Mouse (Mus musculus) right cerebral cortex, postnatal 14 days (tissue): ENCODE results near the gene Msantd3.

Source experiments
- DNase-seq: peaks from one replicate; pipeline ENCODE4 v3.0.0; 2022

Msantd3 gene

DNA sequence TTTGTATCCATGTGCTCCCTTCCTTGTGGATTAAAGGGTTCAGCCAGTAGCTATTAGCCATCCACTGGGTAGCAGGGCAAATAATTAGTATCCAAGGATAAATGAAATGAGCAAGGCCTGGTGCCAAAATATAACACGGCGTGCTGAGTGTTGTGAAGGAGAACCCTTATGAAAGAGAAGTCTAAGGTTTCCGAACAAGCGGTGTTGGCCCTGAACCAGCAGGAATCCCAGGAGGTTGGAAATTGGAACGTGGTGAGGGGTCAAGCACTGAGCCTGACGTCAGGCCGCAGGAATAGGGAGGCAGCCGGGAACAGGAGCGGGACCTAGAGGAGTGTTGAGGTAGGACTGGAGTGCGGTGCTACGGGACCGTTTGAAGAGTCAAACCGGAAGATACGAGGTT is 19.9 kb downstream of the Msantd3 start:
- no peak for DNase-seq

DNA sequence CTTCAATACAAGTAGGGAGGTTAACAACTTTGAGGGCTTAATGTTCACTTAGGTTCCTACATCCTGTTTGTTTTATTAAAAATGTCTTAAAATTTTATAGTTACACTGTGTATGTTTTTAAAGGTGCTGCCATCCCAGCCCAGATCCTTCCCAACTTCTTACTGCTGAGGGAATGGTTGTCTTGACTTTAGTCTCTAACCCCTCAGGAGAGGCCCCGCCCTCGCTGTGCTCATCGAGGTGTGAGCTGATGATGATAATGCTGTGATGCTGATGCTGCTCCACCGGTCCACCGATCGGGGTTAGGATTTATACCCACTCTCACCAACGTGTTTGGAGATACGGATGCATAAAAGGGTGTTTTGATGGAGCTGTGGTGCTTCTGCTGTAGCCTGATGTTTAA is 22.1 kb downstream of the Msantd3 start:
- DNase-seq, result no peak

DNA sequence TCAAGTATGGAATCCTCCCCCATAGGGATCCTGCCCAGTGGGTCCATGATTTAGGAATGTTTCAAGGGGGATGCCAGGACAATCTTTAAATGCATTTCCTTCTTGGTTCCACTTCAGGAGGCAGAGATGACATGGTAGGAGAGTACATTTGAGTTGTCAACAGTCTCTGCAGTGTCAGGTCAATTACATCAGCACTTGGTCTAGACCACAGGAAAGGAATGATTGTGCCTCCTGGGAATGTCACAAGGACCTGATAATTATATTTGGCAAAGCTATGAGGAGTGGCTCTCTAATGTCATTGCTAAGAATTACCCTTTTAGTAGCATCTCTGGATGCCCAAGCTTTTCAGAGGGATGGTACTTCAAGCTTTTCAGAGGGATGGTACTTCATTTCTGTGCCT is 25.2 kb downstream of the Msantd3 start:
- no peak for DNase-seq

DNA sequence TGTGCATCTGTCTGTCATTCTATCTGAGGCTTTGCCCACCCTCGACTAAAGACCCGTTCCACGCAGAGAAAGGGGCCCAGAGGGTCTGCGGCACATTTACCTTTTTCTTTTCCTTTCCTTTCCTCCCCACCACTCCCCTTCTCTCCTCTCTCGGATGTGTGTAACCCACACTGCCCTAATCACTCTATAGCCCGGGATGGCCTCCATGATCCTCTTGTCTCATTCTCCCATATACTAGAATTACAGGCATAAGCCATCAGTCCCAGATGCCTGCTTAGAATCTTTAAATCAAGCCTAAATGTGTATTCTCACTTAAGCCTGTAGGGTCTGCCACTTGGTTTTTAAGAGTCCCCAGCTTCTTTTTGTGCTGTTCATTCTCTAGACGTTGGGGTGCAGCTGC is 36.6 kb downstream of the Msantd3 start:
- DNase-seq, result no peak

DNA sequence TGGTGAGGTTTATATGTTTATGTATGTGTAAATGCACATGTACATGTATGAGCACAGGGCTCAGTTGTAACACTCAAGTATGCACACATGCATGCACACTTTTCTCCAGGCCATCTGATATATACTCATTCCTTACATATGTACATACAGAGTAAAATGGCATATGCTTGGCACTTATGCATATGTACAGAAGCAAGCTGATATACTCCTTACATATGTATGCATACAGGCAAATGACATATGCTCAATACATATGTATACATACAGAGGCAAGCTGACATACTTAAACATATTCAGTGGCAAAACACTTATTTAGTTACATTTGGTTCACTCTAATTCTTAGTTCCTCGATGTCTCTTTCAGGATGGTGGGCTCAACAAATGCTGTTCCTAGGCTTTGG is 38.1 kb downstream of the Msantd3 start:
- DNase-seq, result no peak

DNA sequence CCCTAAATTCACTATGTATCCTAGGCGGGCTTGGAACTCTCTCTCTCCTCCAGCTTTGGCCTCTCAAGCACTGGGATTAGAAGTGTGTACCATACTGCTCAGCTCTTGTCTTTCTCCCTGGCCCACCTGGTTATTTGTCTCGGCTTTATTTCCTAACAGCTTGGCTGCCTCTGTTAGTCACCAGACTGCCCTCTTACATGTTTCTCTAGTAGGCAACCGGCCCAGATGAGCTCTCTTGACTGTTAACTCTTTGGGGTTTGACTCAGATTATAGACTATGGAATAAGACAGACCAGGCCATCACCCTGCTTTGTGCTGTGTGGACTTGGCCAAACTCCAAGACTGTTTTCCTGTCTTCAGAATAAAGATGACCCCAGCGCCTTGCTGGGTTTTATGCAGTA is 38.7 kb downstream of the Msantd3 start:
- no peak for DNase-seq

DNA sequence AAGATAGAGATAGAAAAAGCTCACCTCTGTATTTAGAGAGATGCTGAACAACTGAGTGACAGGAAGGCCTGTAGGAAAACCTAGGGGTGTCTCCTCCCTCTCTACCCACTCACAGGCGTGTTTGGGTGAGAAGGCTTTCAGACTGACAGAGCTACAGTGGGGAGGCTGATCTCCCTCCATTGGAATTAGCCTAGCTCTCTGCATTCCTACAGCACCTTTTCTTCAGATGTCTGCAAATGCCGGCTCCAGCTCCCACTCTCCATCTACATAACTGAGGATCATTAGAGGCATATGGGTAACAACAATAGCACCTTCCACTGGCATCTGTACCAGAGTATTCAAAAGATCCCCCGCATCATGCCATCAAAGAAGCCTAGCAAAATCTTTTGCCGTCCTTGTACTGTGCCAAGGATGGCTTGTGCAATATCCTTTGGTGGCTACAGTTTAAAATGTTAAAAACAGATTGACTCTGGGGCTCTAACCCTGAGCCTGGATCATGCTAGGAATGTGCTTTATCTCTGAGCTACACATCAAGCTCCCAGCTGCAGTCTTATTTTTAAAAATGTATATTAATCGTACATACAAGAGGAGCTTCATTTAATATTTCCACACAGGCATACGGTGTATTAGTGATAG is 39.9 kb downstream of the Msantd3 start:
- DNase-seq, result no peak

DNA sequence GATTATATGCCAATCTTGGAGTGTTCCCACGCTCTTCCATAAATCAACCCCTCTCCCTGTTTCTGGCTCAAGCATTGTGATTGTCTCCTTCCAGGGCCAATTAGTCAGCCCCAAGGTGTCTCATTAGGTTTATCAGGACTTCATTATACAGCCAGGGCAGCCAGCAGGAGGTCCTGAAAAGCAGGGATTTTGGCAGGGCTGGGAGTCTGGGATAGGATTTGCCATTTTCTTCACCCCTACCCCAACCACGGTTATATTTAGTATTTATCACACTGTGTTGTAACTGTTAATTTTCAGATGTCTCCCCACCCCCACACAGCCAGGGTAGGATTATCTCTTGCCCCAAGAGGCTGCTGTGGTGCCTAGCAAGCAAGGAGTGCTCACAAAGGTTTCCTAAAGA is 41.5 kb downstream of the Msantd3 start:
- DNase-seq, result no peak

DNA sequence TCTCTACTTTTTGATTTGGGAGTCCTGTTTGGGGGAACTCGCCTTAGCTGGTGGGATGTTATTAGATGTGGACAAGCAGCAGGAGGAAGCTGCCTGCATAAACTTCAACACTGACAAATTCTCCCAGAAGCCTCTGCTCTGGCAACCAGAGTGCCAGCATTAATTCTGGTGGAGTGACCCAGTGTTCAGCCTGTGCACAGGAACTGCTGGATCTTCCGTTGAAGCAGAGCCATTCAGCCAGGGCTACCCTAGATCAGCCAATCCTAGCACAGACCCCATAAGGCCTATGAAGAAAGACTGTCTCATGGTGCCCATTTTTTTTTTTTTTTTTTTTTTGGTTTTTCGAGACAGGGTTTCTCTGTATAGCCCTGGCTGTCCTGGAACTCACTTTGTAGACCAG is 42.3 kb downstream of the Msantd3 start:
- no peak for DNase-seq

DNA sequence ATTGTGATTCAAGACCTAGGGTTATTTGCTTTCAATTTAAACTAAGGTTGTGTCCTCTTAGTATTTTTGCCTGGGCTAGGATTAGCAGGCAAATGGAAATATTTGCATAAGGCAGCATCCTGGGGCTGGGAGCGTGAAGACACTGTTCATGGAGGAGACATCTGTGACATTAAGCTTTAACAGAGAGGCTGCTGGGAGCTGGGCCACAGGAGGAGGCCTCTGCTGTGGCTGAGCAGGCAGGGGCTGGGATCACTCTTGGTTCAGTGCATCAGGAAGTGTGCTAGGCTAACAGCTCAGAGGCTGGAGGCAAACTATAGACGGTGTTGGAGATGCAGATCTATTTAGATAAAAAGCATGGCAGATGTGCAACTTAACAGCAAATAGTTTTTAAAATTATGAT is 43.2 kb downstream of the Msantd3 start:
- DNase-seq, result no peak

DNA sequence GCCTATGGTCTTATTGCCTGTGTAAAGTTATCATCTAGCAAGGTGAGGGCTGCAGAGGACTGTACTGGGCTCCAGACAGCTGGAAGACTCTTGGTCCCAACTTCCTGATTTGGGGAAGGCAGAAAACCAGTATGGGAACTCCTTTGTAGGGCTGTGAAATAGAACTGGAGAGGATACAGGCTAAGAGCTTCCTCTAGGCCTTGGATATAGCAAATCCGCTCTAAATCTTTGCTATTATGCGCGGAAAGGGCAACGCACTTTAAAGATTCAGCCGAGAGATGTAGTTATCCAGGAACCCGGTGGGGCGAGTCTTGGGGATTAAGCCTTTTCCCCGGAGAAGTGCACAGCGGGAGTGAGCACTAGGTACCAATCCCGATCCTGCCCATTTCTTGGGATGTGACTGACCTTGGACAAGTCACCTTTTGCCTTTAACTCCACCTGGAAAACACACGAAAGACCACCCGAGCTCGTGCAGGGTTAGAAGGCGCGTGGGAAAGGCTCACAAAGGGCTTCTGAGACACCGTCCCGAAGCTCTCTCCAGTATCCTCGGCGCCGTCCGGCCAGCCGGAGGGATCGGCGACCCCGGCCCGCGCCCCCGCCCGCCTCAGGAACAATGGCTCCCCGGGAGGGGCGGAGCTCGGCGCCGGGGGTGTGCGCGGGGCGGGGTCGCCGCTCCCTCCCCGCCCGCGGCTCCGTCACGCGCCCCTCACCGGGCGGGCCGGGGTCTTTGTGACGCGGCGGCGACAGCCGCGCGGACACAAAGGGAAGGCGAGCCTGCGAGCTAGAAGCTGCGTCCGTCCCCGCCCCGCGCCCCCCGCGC is 44.9 kb downstream of the Msantd3 start, which contains the start of gene Tmeff1:
Gene Tmeff1, plus strand, starts transcription at position 754 of the 820 bp plus-strand sequence.
- DNase-seq, result peak; percentile 56

DNA sequence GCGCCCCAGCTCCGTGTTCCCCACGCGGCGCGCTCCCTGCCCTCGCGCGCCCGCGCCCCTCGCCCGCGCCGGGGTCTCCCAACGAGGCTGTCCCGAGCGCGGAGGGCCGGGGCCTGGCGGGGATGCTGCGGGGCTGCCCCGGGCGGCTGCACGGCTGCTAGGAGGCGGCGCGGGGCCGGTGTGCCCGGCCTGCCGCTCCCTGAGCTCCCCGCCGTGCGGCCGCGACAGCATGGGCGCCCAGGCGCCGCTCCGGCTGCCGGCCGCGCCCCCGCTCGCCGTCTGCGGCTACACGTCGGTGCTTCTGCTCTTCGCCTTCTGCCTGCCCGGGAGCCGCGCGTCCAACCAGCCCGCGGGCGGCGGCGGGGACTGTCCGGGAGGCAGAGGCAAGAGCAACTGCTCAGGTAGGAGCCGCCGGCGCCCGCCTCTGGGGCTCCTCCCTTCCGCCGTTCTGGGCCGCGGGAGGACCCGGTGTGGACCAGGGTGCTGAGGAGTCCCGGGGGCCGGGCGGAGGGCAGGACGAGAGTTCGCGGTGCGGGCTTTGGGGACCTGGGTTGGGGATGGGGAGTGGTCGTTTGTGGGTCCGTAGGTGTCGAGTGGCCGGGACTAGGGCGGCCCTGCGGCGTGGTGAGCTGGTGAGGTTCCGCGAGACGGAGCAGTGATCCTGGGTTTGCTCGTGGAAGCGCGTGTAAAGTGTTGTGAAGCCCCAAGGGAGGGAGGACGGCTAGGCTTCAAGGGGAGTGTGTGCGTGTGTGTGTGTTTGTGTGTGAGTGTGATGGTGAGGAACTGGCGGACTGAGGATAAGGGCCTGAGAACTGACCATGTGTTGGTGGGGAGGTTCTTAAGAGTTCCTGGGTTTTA is 45.7 kb downstream of the Msantd3 start:
- DNase-seq, result peak; percentile 51

DNA sequence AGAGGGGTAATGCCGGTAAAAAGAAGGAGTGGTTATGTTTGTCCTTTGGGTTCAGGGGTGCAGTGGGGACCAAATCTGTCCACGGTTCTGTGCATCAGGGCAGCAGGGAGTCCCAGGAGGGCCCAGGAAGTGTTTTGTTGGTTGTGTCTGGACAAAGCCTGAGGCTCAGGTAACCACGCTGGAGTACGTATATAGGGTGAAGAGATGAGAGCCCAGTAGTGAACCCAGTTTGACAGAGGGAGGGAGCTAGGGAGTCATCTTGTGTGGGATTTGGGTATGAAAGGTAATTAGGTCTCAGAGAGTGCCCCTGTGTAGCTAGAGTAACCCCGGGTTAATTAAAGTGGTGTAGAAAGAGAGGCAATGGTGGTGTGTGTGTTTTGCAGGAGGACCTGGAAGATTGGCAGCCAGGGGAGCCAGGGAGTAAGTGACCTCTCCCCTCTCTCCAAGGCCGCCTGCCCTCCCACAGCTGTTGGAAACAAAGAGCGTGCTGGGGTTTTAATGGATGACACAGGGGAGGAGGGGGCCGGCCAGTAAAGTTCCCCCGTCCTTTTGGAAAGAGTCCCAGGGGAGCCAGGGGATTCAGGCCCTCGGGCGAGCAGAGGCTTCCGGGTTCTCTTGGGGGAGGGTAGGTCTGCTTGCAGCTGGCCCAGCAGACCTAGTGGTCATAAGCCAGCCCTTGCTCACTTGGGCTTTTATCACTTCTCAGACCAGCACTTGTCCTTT is 46.5 kb downstream of the Msantd3 start:
- DNase-seq, result no peak

DNA sequence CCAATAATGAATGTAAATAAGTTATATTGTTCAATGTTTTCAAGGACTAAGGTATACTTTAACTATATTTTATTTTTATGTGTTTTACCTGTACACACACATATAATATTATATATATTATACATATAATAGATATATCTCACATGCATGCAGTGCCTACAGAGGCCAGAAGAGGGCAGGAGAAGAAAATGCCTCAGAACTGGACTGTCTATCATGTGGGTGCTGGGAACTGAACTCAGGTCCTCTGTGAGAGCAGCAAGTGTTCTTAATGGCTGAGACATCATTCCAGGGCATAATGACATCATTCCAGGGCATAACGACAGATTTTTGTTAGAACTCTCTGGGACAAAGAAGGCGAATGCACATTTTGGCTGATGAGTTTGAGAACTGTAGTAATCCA is 47.8 kb downstream of the Msantd3 start:
- DNase-seq, result no peak

DNA sequence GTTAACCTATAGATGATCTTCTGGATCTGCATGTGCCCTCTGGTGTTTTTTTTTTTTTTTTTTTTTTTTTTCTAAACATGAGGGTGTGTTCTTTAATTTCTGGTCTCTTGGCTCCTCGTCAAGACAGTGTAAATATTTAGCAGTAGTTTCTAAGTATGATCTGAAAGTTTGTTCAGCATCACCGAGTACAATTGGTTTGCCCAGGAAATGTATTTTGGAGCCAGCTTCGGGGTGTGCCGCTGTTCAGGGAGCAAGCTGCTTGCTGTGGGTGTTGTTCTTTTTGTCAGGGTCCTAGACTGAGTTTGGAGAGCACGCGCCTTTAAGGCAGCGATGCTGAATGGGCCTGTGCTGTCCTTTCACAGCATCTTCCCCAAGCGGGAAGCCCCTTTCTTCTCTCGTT is 48.8 kb downstream of the Msantd3 start:
- DNase-seq, result no peak

DNA sequence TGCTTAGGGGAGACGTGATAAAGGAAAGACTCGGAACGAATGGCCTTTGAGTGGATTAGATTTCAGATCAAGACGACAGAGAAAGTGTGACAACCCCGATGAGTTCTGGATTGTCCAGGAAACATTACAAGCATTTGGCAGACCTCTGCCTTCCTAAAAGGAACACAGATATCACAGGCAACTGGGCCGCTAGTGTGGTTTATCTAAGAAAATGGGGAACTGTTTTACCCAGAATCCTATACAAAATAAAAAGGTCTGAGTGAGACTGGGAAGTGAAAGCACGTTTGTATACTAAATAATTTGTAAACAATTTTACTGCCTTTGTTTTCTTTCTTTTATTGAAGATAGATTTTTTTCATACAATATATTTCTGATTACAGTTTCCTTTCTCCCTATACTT is 51.1 kb downstream of the Msantd3 start:
- no peak for DNase-seq

DNA sequence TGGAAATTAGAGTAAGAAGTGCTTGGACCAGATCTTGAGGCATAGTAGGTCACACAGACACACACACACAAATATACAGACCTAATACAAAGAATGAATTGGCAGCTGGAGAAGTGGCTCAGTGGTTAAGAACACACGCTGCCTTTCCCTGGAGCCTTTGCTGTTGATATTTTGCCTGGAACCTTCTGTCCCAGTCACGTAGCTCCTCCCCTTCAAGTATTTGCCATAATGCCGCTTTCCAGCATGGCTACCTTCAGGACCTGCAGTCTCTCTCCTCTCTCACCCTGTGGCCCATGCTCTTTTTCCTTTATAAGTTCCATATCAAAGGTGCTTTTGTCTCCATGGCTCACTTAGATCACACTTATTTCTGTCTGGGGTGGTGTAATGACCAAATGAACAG is 51.7 kb downstream of the Msantd3 start:
- no peak for DNase-seq

DNA sequence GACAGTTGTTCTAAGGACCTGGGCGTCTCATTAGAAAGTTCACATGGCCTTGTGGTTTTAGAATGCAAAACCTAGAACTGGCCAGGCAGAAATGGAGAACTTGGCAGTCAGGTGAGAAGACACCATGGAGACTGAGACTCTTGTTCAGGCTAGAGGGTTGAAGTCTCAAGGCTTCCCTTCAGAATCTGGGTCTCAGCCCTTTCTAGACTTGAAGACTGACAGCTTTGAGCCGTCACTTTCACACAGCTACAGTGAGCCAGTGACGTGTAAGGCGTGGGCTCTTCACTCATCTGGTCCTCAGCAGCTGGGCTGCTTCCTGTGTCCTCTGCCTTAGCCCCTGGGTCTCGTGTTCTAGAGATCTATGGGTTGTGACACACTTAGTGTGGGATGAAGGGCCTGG is 52.6 kb downstream of the Msantd3 start:
- no peak for DNase-seq

DNA sequence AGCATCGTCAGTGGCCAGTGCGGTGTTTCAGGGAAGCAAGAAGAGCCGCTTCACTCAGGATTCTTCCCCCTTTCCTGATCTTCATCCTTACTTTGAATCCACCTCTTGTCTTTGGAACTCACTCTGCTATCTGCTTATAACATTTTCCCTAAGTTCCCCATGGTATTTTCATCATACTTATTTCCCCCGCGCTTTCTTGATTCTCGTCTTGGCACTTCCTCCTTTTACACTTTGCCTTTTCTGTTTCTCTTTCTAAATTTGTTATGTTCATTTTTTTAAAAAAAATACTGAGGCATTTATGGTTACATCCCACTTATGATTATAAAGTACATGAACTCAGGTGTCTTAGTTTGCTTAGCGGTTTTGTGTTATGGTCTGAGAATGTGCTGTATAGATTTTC is 53.1 kb downstream of the Msantd3 start:
- no peak for DNase-seq

DNA sequence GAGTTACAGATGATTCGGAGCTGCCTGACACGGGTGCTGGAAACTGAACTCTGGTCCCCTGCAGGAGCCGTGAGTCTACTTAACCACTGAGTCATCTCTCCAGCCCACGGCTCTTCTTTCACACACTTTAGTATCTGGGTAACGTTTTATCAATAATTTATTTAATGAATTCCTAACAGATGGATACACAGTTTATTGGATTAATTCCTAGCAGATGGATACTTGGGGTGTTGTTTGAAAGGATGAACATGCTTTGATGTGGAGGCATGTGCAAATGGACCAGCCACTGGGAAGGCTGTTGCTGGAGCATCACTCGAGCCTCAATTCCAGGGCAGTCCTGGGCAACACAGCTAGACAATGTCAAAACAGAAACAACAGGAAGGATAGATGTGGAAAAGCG is 56.4 kb downstream of the Msantd3 start:
- no peak for DNase-seq

DNA sequence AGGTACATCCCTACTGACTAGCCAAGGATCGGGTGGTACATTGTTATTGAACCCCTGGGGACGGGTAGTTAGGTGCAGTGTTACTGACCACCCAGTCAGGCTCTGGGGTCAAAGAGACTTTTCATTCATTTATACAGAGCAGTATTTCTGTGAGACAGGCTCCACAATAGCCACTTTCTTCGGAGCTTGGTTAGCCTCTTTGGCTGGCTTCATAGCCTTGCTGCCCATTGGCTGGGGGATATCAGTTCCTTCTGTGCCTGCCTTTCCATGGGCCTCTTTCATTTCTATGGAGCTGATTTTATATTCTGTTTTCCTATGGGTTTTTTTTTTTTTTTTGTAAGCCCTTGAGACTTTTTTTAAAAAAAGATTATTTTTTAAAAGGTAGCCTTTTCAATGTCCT is 65.9 kb downstream of the Msantd3 start:
- DNase-seq, result no peak

DNA sequence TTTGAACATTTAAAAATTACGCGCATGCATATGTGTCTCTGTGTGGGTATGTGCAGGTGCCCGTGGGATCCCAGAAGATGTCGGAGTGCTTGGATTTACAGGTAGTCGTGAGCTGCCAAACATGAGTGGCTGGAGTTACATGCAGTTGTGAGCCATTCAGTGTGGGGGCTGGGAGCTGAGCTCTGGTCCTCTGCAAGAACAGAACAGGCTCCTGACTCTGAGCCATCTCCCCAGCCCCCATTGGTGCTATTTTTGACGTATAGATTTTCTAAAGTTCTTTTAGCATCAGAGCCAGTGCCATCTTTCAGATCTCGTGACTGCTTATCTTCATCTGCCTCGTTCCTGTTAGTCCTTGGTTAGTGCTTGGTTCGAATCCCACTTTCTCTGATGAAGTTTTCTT is 69.8 kb downstream of the Msantd3 start:
- peak; percentile 48 for DNase-seq

DNA sequence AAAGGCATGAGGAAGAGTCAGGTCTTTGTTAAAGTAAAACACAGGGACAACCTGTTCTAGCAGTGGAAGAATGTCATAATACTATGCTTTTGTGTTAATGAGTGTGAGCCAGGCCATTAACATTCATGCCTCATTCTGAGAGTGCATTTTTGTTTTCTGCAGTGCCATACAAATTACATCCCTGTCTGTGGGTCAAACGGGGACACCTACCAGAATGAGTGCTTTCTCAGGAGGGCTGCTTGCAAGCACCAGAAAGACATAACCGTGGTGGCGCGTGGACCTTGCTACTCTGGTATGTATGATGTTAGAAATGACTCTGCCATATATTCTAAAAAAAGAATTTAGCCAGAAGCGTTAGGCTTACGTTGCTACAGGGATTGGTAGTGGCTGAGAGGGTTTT is 70.5 kb downstream of the Msantd3 start:
- DNase-seq, result no peak
